Mouse (Mus musculus) G1E (cell line): Measurements from ENCODE around the gene Grb2. TPM values are rescaled to one million over a fixed set of nuclear protein-coding genes. Genes with fewer than 3 reads are reported as not detected.

Source experiments
- ATAC-seq: 2 replicates; pipeline ENCODE4 v1.8.0; 2016; ENCODE audit warnings: mild to moderate bottlenecking; ENCODE audit not compliant: insufficient number of reproducible peaks, poor library complexity, low FRiP score, severe bottlenecking; ENCODE audit errors: extremely low read depth
- DNase-seq: peaks from one replicate; pipeline ENCODE4 v3.0.0; 2012; ENCODE audit warnings: low spot score
- H3K27me3 ChIP-seq: 2 replicates; pipeline ENCODE4 v1.6.1; 2012; ENCODE audit warnings: mild to moderate bottlenecking, low read length, inconsistent platforms; ENCODE audit not compliant: insufficient read depth
- H3K36me3 ChIP-seq: replicated peaks from 2 replicates; pipeline ENCODE3; 2012; ENCODE audit warnings: mild to moderate bottlenecking, inconsistent platforms
- H3K4me1 ChIP-seq: 2 replicates; pipeline ENCODE4 v1.6.1; 2012; ENCODE audit warnings: low read depth, low read length, inconsistent platforms, mixed read lengths; ENCODE audit not compliant: insufficient read depth
- H3K4me3 ChIP-seq: 2 replicates; pipeline ENCODE4 v1.5.1; 2012; ENCODE audit warnings: low read depth, mild to moderate bottlenecking, inconsistent platforms, low read length, moderate library complexity, mixed read lengths
- H3K9me3 ChIP-seq: replicated peaks from 2 replicates; pipeline ENCODE4 v1.6.1; 2012; ENCODE audit warnings: inconsistent platforms
- CTCF ChIP-seq: IDR thresholded peaks from 2 replicates; pipeline ENCODE4 v1.5.1; 2012; ENCODE audit warnings: low read depth, low read length, inconsistent platforms, mixed read lengths
- GATA1 ChIP-seq: IDR thresholded peaks from 2 replicates; pipeline ENCODE4 v1.6.1; 2012; ENCODE audit warnings: borderline replicate concordance, low read length, inconsistent platforms, mixed read lengths
- GATA2 ChIP-seq: IDR thresholded peaks from 2 replicates; pipeline ENCODE4 v1.6.1; 2012; ENCODE audit warnings: low read depth, low read length, inconsistent platforms, borderline replicate concordance
- POLR2AphosphoS5 ChIP-seq: IDR thresholded peaks from 2 replicates; pipeline ENCODE4 v1.6.1; 2012; ENCODE audit warnings: low read depth, low read length, inconsistent platforms; ENCODE audit not compliant: insufficient replicate concordance
- TAL1 ChIP-seq: conservative IDR thresholded peaks from 2 replicates; pipeline ENCODE4 v1.6.1; 2012; ENCODE audit warnings: low read depth, low read length, inconsistent platforms, mixed read lengths
- polyA plus RNA-seq: library from polyadenylated mRNA; stranded (reverse); fragments of >175 nt; gene quantifications from 2 replicates; pipeline ENCODE4 v1.2.3, GENCODE M21; 2012
- total RNA-seq, 2 experiments: library from RNA; stranded (forward) in 1 of 2; stranded (reverse) in 1 of 2; fragments of 200-1000 nt in 1 of 2; fragments of >200 nt in 1 of 2; fragmentation: Nextera tagmentation in 1 of 2; gene quantifications; 2 replicates each; pipeline ENCODE4 v1.2.3; 2014 to 2017

The Grb2 gene
- total and polyA plus RNA-seq, 3 experiments: 119 to 224 (median 209) TPM

GRCm38 (mm10) chr11:115603128-115603475, 105.3 kb downstream of the Grb2 start:
- H3K27me3 ChIP-seq: no peaks in the 10 kb centered on the region
- TF ChIP-seq CTCF (no peak), GATA2 (no peak), GATA1 (no peak), TAL1 (no peak), POLR2AphosphoS5 (no peak)
- ATAC-seq (no peak), DNase-seq (no peak)
- peaks cover 72% of the 10 kb centered on the region for H3K36me3 ChIP-seq
- peak overlapping the region; percentile 97 for H3K4me3 ChIP-seq
- H3K9me3 ChIP-seq: no peaks in the 10 kb centered on the region
- H3K4me1 ChIP-seq: peaks cover 80% of the 10 kb centered on the region

DNA sequence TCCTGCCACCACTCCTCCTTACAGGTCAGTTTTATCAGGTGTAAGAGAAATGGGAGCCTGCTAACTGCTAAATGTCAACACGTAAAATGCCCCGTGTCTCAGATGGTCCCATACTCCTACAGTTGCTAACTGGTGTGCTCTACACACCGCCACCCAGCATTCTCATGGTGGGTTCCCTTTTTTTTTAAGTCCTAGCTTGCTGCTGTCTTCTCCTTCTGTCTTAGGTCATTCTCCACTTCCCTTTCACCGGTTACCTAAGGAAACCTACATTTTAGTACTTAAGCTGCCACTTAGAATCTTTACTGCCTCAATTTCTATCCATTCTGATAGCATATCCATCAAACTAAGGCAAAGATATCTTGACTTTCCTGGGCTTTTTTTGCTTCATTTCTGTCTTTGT, 107.2 kb downstream of the Grb2 start:
- ATAC-seq: no peak
- H3K27me3 ChIP-seq: no peaks in the 10 kb centered on the region
- peak overlapping the region; percentile 48; the same call in 1 of the 2 replicates for H3K4me3 ChIP-seq
- TF ChIP-seq GATA1: no peak
- no peak for TF ChIP-seq GATA2
- TF ChIP-seq TAL1: no peak
- TF ChIP-seq POLR2AphosphoS5: no peak
- no peak for TF ChIP-seq CTCF
- no peaks in the 10 kb centered on the region for H3K9me3 ChIP-seq
- no peak for DNase-seq
- H3K36me3 ChIP-seq: peaks cover 71% of the 10 kb centered on the region
- H3K4me1 ChIP-seq: peaks cover 81% of the 10 kb centered on the region

- Histone ChIP-seq H3K4me1 (peaks cover 76% of the 10 kb centered on the region), H3K27me3 (no peaks in the 10 kb centered on the region), H3K9me3 (no peaks in the 10 kb centered on the region), H3K4me3 (peak overlapping the region; percentile 48; the same call in 1 of the 2 replicates), H3K36me3 (peaks cover 70% of the 10 kb centered on the region)
- TF ChIP-seq CTCF (no peak), TAL1 (no peak)
- no peak for ATAC-seq
- no peak for DNase-seq
These were observed 107.7 kb downstream of the Grb2 start for GRCm38 (mm10) chr11:115600743-115601142.

DNA sequence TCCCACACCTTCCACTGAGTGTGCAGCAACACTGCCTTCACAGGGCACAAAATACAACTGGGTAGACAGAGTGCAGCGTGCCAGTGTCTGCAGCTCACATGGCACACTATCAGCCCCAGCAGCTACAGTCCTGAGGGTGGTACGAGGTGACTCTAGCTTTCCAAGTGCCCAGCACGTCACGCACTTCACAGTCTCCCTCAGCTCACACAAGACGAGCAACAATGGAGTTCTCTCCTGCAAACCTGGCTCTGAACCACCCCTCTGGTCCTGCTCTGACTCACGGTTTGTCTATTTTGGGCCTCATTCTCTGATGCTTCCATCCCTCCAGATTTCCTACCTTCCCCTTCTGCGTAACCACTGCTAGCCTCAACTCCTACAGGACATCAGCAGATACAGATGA, 108.7 kb downstream of the Grb2 start:
- Histone ChIP-seq H3K36me3 (peaks cover 69% of the 10 kb centered on the region), H3K4me1 (peaks cover 67% of the 10 kb centered on the region), H3K4me3 (peak overlapping the region; percentile 56; the same call in 1 of the 2 replicates), H3K27me3 (no peaks in the 10 kb centered on the region), H3K9me3 (no peaks in the 10 kb centered on the region)
- TF ChIP-seq GATA1 (no peak), CTCF (no peak), POLR2AphosphoS5 (no peak), GATA2 (no peak), TAL1 (no peak)
- ATAC-seq (no peak), DNase-seq (no peak)

DNA sequence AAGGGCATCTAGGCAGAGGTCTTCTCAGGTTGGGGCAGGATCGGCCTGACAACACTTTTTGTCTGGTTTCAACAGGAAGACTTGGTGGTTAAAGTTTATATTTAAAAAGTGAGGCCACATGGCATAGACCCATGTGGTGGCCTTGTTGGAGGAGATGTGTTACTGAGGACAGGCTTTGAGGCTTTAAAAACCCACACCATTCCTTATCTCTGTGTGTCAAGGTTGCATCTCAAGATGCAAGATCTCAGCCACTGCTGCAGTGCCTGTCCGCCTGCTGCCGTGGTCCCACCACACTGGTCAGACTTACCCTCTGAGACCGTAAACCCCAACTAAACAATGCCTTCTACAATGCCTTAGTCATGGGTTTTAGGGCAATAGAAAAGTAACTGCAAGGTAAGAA, 110.1 kb downstream of the Grb2 start:
- DNase-seq (no peak), ATAC-seq (peak; percentile 67)
- H3K27me3 ChIP-seq: no peaks in the 10 kb centered on the region
- peaks cover 82% of the 10 kb centered on the region for H3K36me3 ChIP-seq
- TF ChIP-seq GATA2: no peak
- peak; percentile 61 for TF ChIP-seq TAL1
- H3K4me1 ChIP-seq: peaks cover 65% of the 10 kb centered on the region
- H3K4me3 ChIP-seq: no peak overlapping the region; the same call in 1 of the 2 replicates
- no peaks in the 10 kb centered on the region for H3K9me3 ChIP-seq

- DNase-seq: no peak
- Histone ChIP-seq H3K27me3 (no peaks in the 10 kb centered on the region), H3K4me3 (no peak overlapping the region), H3K9me3 (no peaks in the 10 kb centered on the region), H3K36me3 (peaks cover 88% of the 10 kb centered on the region), H3K4me1 (peaks cover 47% of the 10 kb centered on the region)
- no peak for ATAC-seq
- TF ChIP-seq CTCF (no peak), TAL1 (no peak), POLR2AphosphoS5 (no peak), GATA1 (no peak), GATA2 (no peak)
These were observed 113.2 kb downstream of the Grb2 start for GRCm38 (mm10) chr11:115595209-115595608.

Other genes starting within 250 kb of the Grb2 start
- gene Slc16a5, start 246.1 kb downstream of the Grb2 start, total RNA-seq (2014; fragmentation: Nextera tagmentation): not detected in 2 replicates
- 0.05 TPM in 1 of 2 replicates, not detected in the other for gene Slc16a5, start 246.1 kb downstream of the Grb2 start, total RNA-seq (2017)
- not detected in 2 replicates for gene Slc16a5, start 246.1 kb downstream of the Grb2 start, polyA plus RNA-seq
- gene Armc7, start 232.9 kb downstream of the Grb2 start, total RNA-seq (2014; fragmentation: Nextera tagmentation): 6.0 and 8.4 TPM in 2 replicates
- gene Armc7, start 232.9 kb downstream of the Grb2 start, total RNA-seq (2017): 5.9 and 7.8 TPM in 2 replicates
- gene Armc7, start 232.9 kb downstream of the Grb2 start, polyA plus RNA-seq: 24.4 and 29.0 TPM in 2 replicates
- 43.7 and 47.1 TPM in 2 replicates for gene Nt5c, start 216.7 kb downstream of the Grb2 start, total RNA-seq (2014; fragmentation: Nextera tagmentation)
- 145 and 161 TPM in 2 replicates for gene Nt5c, start 216.7 kb downstream of the Grb2 start, total RNA-seq (2017)
- 67.4 and 118 TPM in 2 replicates for gene Nt5c, start 216.7 kb downstream of the Grb2 start, polyA plus RNA-seq
- 172 and 222 TPM in 2 replicates for gene Jpt1, start 194.2 kb downstream of the Grb2 start, total RNA-seq (2014; fragmentation: Nextera tagmentation)
- 186 and 196 TPM in 2 replicates for gene Jpt1, start 194.2 kb downstream of the Grb2 start, total RNA-seq (2017)
- 202 and 218 TPM in 2 replicates for gene Jpt1, start 194.2 kb downstream of the Grb2 start, polyA plus RNA-seq
- gene Sumo2, start 172.3 kb downstream of the Grb2 start, total RNA-seq (2014; fragmentation: Nextera tagmentation): 491 and 596 TPM in 2 replicates
- 642 and 699 TPM in 2 replicates for gene Sumo2, start 172.3 kb downstream of the Grb2 start, total RNA-seq (2017)
- gene Sumo2, start 172.3 kb downstream of the Grb2 start, polyA plus RNA-seq: 393 and 421 TPM in 2 replicates
- gene Nup85, start 144.2 kb downstream of the Grb2 start, total RNA-seq (2014; fragmentation: Nextera tagmentation): 78.5 and 87.7 TPM in 2 replicates
- 166 and 172 TPM in 2 replicates for gene Nup85, start 144.2 kb downstream of the Grb2 start, total RNA-seq (2017)
- gene Nup85, start 144.2 kb downstream of the Grb2 start, polyA plus RNA-seq: 28.2 and 57.5 TPM in 2 replicates
- gene Mrps7, start 104.7 kb downstream of the Grb2 start, total RNA-seq (2014; fragmentation: Nextera tagmentation): 34.3 and 41.0 TPM in 2 replicates
- gene Mrps7, start 104.7 kb downstream of the Grb2 start, total RNA-seq (2017): 52.8 and 53.5 TPM in 2 replicates
- gene Mrps7, start 104.7 kb downstream of the Grb2 start, polyA plus RNA-seq: 61.1 and 68.7 TPM in 2 replicates
- gene Gga3, start 104.5 kb downstream of the Grb2 start, total RNA-seq (2014; fragmentation: Nextera tagmentation): 58.5 and 95.5 TPM in 2 replicates
- 13.7 and 22.7 TPM in 2 replicates for gene Gga3, start 104.5 kb downstream of the Grb2 start, total RNA-seq (2017)
- gene Gga3, start 104.5 kb downstream of the Grb2 start, polyA plus RNA-seq: 102 and 144 TPM in 2 replicates
- 43.6 and 59.8 TPM in 2 replicates for gene Mif4gd, start 95.6 kb downstream of the Grb2 start, total RNA-seq (2014; fragmentation: Nextera tagmentation)
- 49.9 and 59.4 TPM in 2 replicates for gene Mif4gd, start 95.6 kb downstream of the Grb2 start, total RNA-seq (2017)
- gene Mif4gd, start 95.6 kb downstream of the Grb2 start, polyA plus RNA-seq: 24.3 and 32.4 TPM in 2 replicates
- gene Slc25a19, start 80.3 kb downstream of the Grb2 start, total RNA-seq (2014; fragmentation: Nextera tagmentation): 19.9 and 37.8 TPM in 2 replicates
- gene Slc25a19, start 80.3 kb downstream of the Grb2 start, total RNA-seq (2017): 21.5 and 22.3 TPM in 2 replicates
- 24.2 and 26.0 TPM in 2 replicates for gene Slc25a19, start 80.3 kb downstream of the Grb2 start, polyA plus RNA-seq
- 35.9 and 67.9 TPM in 2 replicates for gene Tmem94, start 56.8 kb upstream of the Grb2 start, total RNA-seq (2014; fragmentation: Nextera tagmentation)
- gene Tmem94, start 56.8 kb upstream of the Grb2 start, total RNA-seq (2017): 8.2 and 18.1 TPM in 2 replicates
- gene Tmem94, start 56.8 kb upstream of the Grb2 start, polyA plus RNA-seq: 53.1 and 54.9 TPM in 2 replicates
- gene Caskin2, start 105.0 kb upstream of the Grb2 start, total RNA-seq (2014; fragmentation: Nextera tagmentation): not detected in 2 replicates
- gene Caskin2, start 105.0 kb upstream of the Grb2 start, total RNA-seq (2017): 0.17 and 0.33 TPM in 2 replicates
- 0.02 and 0.04 TPM in 2 replicates for gene Caskin2, start 105.0 kb upstream of the Grb2 start, polyA plus RNA-seq
- 6.2 and 6.6 TPM in 2 replicates for gene Tsen54, start 106.1 kb upstream of the Grb2 start, total RNA-seq (2014; fragmentation: Nextera tagmentation)
- gene Tsen54, start 106.1 kb upstream of the Grb2 start, total RNA-seq (2017): 16.8 and 18.7 TPM in 2 replicates
- gene Tsen54, start 106.1 kb upstream of the Grb2 start, polyA plus RNA-seq: 33.0 and 37.5 TPM in 2 replicates
- 9.3 and 10.2 TPM in 2 replicates for gene Llgl2, start 115.5 kb upstream of the Grb2 start, total RNA-seq (2014; fragmentation: Nextera tagmentation)
- gene Llgl2, start 115.5 kb upstream of the Grb2 start, total RNA-seq (2017): 8.0 and 10.5 TPM in 2 replicates
- 18.1 and 22.5 TPM in 2 replicates for gene Llgl2, start 115.5 kb upstream of the Grb2 start, polyA plus RNA-seq
- gene Myo15b, start 149.8 kb upstream of the Grb2 start, total RNA-seq (2014; fragmentation: Nextera tagmentation): 1.1 TPM in 1 of 2 replicates, not detected in the other
- gene Myo15b, start 149.8 kb upstream of the Grb2 start, total RNA-seq (2017): 0.16 and 0.17 TPM in 2 replicates
- 0.33 and 0.35 TPM in 2 replicates for gene Myo15b, start 149.8 kb upstream of the Grb2 start, polyA plus RNA-seq
- 8.0 and 14.7 TPM in 2 replicates for gene Smim5, start 191.4 kb upstream of the Grb2 start, total RNA-seq (2014; fragmentation: Nextera tagmentation)
- gene Smim5, start 191.4 kb upstream of the Grb2 start, total RNA-seq (2017): 30.0 and 38.1 TPM in 2 replicates
- 10.0 and 11.7 TPM in 2 replicates for gene Smim5, start 191.4 kb upstream of the Grb2 start, polyA plus RNA-seq
- gene Smim6, start 203.4 kb upstream of the Grb2 start, total RNA-seq (2014; fragmentation: Nextera tagmentation): 2.4 TPM in 1 of 2 replicates, not detected in the other
- 0.23 TPM in 1 of 2 replicates, not detected in the other for gene Smim6, start 203.4 kb upstream of the Grb2 start, total RNA-seq (2017)
- not detected in 2 replicates for gene Smim6, start 203.4 kb upstream of the Grb2 start, polyA plus RNA-seq
- 28.7 and 30.8 TPM in 2 replicates for gene Sap30bp, start 224.7 kb upstream of the Grb2 start, total RNA-seq (2014; fragmentation: Nextera tagmentation)
- 110 and 131 TPM in 2 replicates for gene Sap30bp, start 224.7 kb upstream of the Grb2 start, total RNA-seq (2017)
- gene Sap30bp, start 224.7 kb upstream of the Grb2 start, polyA plus RNA-seq: 23.4 and 27.8 TPM in 2 replicates
- gene Recql5, start 224.9 kb upstream of the Grb2 start, total RNA-seq (2014; fragmentation: Nextera tagmentation): 17.4 and 24.9 TPM in 2 replicates
- 16.0 and 23.6 TPM in 2 replicates for gene Recql5, start 224.9 kb upstream of the Grb2 start, total RNA-seq (2017)
- gene Recql5, start 224.9 kb upstream of the Grb2 start, polyA plus RNA-seq: 17.3 and 17.4 TPM in 2 replicates